Mouse (Mus musculus): ENCODE data around the gene Rad21l. TPM values are rescaled to one million over a fixed set of nuclear protein-coding genes. Genes with fewer than 3 reads are reported as not detected.
A peak's percentile ranks its signal among the peaks of the same experiment; 100 is the strongest.

Rad21l gene
- polyA plus RNA-seq, 1 experiment: 0.31 TPM

GRCm38 (mm10) chr2:151605437-151605987, 62.8 kb downstream of the Rad21l start:
- peaks cover 45% of the 10 kb centered on the region for H3K4me1 ChIP-seq (ENCODE audit: control insufficient read depth, insufficient read depth, low read length)
- H3K4me3 ChIP-seq (ENCODE audit: insufficient read depth, low read length): no peak overlapping the region
- TF ChIP-seq POLR2A (IDR thresholded peaks at IDR 0.05; ENCODE audit: extremely low read depth, insufficient read depth, low read length): no peak
- TF ChIP-seq CTCF (IDR thresholded peaks at IDR 0.05; ENCODE audit: extremely low read depth, insufficient read depth, low read length): no peak
- H3K27ac ChIP-seq (ENCODE audit: insufficient read depth, low read length): peak overlapping the region; percentile 43

- Histone ChIP-seq H3K27ac (ENCODE audit: insufficient read depth, low read length) (peak overlapping the region; percentile 84; the same call in 1 of the 2 replicates), H3K4me3 (ENCODE audit: insufficient read depth, low read length) (no peak overlapping the region), H3K4me1 (ENCODE audit: control insufficient read depth, insufficient read depth, low read length) (peaks cover 36% of the 10 kb centered on the region)
- TF ChIP-seq POLR2A (IDR thresholded peaks at IDR 0.05; ENCODE audit: extremely low read depth, insufficient read depth, low read length) (0 out of 2 replicates have a peak, but pooled peaks have one; percentile 8), CTCF (IDR thresholded peaks at IDR 0.05; ENCODE audit: extremely low read depth, insufficient read depth, low read length) (no peak)
These were observed 64.7 kb downstream of the Rad21l start for GRCm38 (mm10) chr2:151603630-151604029.

- Histone ChIP-seq H3K27ac (ENCODE audit: insufficient read depth, low read length) (peak overlapping the region; percentile 39), H3K4me3 (ENCODE audit: insufficient read depth, low read length) (no peak overlapping the region), H3K4me1 (ENCODE audit: control insufficient read depth, insufficient read depth, low read length) (peaks cover 40% of the 10 kb centered on the region)
- TF ChIP-seq POLR2A (IDR thresholded peaks at IDR 0.05; ENCODE audit: extremely low read depth, insufficient read depth, low read length): no peak
- no peak for TF ChIP-seq CTCF (IDR thresholded peaks at IDR 0.05; ENCODE audit: extremely low read depth, insufficient read depth, low read length)
These were observed 66.2 kb downstream of the Rad21l start for GRCm38 (mm10) chr2:151602106-151602505.

DNA sequence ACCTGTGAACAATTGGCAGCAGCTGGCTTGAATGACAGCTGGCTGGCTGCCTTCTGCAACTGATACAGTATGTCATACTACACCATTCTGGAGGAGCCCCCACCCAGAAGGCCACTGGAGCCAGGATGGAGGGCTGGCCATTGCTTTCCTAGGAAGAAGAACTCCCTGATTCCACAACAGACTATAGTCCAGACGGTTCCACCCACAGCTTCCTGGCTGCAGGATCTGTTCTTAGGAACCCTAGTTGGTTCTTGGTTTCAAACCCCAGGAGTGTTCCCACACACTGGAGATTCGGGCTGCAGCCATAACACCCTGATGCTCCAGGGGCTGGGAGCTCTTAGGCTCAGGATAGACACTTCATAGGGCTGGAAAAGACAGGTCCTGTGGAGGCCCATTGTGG, 70.3 kb downstream of the Rad21l start:
- peaks cover 21% of the 10 kb centered on the region for H3K4me1 ChIP-seq (ENCODE audit: control insufficient read depth, insufficient read depth, low read length)
- H3K4me3 ChIP-seq (ENCODE audit: insufficient read depth, low read length): no peak overlapping the region
- 0 out of 2 replicates have a peak overlapping the region, but pooled peaks have one; percentile 18 for H3K27ac ChIP-seq (ENCODE audit: insufficient read depth, low read length)
- TF ChIP-seq POLR2A (IDR thresholded peaks at IDR 0.05; ENCODE audit: extremely low read depth, insufficient read depth, low read length) (no peak), CTCF (IDR thresholded peaks at IDR 0.05; ENCODE audit: extremely low read depth, insufficient read depth, low read length) (no peak)

Other genes starting within 250 kb of the Rad21l start
- not detected in 2 replicates for gene 4921509C19Rik, start 192.4 kb downstream of the Rad21l start, polyA plus RNA-seq (2012; rRNA removed)
- 123 and 126 TPM in 2 replicates for gene Nsfl1c, start 174.4 kb downstream of the Rad21l start, polyA plus RNA-seq (2012; rRNA removed)
- gene Fkbp1a, start 126.0 kb downstream of the Rad21l start, polyA plus RNA-seq (2012; rRNA removed): 475 and 493 TPM in 2 replicates
- 1.8 TPM in 2 replicates for gene Sdcbp2, start 95.9 kb downstream of the Rad21l start, polyA plus RNA-seq (2012; rRNA removed)
- gene Snph, start 35.9 kb downstream of the Rad21l start, polyA plus RNA-seq (2012; rRNA removed): 170 and 186 TPM in 2 replicates
- gene Tmem74b, start 33.5 kb upstream of the Rad21l start, polyA plus RNA-seq (2012; rRNA removed): 9.4 and 10.5 TPM in 2 replicates
- gene Psmf1, start 75.7 kb upstream of the Rad21l start, polyA plus RNA-seq (2012; rRNA removed): 46.9 and 48.1 TPM in 2 replicates
- 0.11 and 0.15 TPM in 2 replicates for gene Rspo4, start 174.4 kb upstream of the Rad21l start, polyA plus RNA-seq (2012; rRNA removed)
- 0.09 and 0.10 TPM in 2 replicates for gene Angpt4, start 242.7 kb upstream of the Rad21l start, polyA plus RNA-seq (2012; rRNA removed)